Mouse (Mus musculus): ENCODE results near the gene Zbtb49. TPM values are rescaled to one million over a fixed set of nuclear protein-coding genes. Genes with fewer than 3 reads are reported as not detected.

Zbtb49 gene
- 9.4 and 16.2 TPM in 2 replicates for total RNA-seq (2017)

DNA sequence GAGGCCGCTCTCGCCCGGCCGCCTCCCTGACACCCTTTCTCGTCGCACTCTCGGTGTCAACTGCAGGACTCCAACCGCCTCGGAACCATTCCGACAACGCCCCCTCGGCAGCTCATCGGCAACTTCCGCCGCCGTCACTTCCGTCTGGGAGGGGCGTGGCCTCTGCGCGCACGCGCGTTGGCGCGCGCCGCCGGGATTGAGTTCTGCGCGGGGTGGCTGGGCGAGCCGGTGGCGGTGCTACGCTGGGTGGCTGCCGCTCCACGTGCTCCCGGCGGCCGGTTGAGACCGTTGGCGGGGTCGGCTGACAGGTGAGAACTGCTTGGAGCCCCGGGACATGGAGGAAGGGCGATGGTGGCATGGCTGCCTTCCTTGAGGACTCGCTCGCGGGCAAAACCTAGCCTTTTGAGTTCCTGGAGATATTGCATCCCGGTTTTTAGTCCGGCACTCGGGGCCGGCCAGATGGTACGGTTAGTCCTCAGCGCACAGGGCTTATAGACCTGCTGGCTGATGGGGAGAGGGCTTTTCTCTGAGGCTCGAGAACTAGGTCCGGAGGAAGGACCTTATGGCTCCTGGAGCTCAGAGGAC, at the start of gene Zbtb49, which contains the start of gene Lyar:
TSS of gene Zbtb49 (minus strand) at position 130 of the 585 bp plus-strand sequence.
TSS of gene Lyar (plus strand) at position 143 of the 585 bp plus-strand sequence.
- ATAC-seq (replicated peaks; ENCODE audit: low read depth, poor library complexity, severe bottlenecking) = peak; percentile 87

GRCm38 (mm10) chr5:38260107-38260682, 39.9 kb upstream of the Zbtb49 start, which contains the start of gene Tmem128:
Gene Tmem128 (plus strand): TSS chr5:38260185.
- ATAC-seq (replicated peaks; ENCODE audit: low read depth, poor library complexity, severe bottlenecking) = peak; percentile 79

- peak; percentile 2; the same call in 1 of the 2 replicates for ATAC-seq (replicated peaks; ENCODE audit: low read depth, poor library complexity, severe bottlenecking)
Measured at GRCm38 (mm10) chr5:38259455-38260106, 39.3 kb upstream of the Zbtb49 start.

GRCm38 (mm10) chr5:38258773-38259146, 38.5 kb upstream of the Zbtb49 start:
- ATAC-seq (replicated peaks; ENCODE audit: low read depth, poor library complexity, severe bottlenecking) = no peak

GRCm38 (mm10) chr5:38258034-38258772, 37.9 kb upstream of the Zbtb49 start:
- ATAC-seq (replicated peaks; ENCODE audit: low read depth, poor library complexity, severe bottlenecking) = no peak

DNA sequence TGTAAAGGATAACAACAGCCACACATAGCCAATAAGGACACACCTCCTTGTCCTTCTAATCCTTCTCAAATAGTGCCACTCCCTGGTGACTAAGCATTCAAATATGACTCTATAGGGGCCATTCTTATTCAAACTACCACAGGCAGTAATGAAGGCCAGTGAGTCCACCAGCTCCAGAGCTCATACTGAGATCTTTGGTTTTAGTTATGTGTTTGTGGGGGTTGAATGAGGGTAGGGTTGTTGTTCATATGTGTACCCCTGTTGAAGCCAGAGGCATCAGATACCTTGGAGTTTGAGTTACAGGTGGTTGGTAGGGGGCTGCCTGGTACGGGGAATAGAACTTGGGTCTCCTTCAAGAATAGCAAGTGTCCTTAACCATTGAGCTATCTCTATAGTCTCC, 36.3 kb upstream of the Zbtb49 start:
- ATAC-seq (replicated peaks; ENCODE audit: low read depth, poor library complexity, severe bottlenecking) = no peak

DNA sequence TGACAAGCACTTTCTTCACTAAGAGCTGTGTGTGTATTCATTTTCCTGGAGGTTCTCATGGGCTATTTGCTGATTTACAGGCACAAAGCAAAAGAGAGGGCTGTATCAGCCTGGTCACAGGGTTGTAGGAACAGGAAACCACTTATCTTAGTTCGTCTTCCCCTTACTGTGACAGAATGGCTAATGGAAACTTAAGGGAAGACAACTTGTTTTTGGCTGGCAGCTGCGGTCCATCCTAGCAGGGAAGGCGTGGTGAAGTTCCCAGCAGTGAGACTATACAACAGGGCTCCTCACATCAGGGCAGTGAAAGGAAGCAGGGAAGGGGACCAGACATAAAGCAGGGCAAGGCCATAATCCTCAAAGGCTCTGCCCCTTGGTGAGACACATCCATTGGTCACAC, 35.4 kb upstream of the Zbtb49 start:
- ATAC-seq (replicated peaks; ENCODE audit: low read depth, poor library complexity, severe bottlenecking) = peak; percentile 83

- peak; percentile 16; the same call in 1 of the 2 replicates for ATAC-seq (replicated peaks; ENCODE audit: low read depth, poor library complexity, severe bottlenecking)
Measured at GRCm38 (mm10) chr5:38255195-38255594, 34.9 kb upstream of the Zbtb49 start.

GRCm38 (mm10) chr5:38241966-38242365, 21.7 kb upstream of the Zbtb49 start:
- no peak for ATAC-seq (replicated peaks; ENCODE audit: low read depth, poor library complexity, severe bottlenecking)

DNA sequence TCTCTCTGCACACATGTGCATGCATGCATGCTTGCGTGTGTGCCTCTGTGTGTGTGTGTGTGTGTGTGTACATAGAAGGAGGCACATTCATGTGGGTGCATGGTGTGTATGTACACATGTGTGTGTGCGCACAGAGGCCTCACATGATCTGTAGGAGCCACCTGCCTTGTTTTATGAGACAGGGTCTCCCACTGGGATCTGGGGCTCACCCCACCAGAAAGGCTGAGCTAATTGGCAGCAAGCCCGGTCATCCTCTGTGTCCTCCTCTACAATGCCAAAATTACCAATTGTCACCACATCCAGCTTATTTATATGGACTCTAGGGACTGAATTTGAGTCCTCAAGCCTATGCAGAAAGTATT, 21.2 kb upstream of the Zbtb49 start:
- no peak for ATAC-seq (replicated peaks; ENCODE audit: low read depth, poor library complexity, severe bottlenecking)

DNA sequence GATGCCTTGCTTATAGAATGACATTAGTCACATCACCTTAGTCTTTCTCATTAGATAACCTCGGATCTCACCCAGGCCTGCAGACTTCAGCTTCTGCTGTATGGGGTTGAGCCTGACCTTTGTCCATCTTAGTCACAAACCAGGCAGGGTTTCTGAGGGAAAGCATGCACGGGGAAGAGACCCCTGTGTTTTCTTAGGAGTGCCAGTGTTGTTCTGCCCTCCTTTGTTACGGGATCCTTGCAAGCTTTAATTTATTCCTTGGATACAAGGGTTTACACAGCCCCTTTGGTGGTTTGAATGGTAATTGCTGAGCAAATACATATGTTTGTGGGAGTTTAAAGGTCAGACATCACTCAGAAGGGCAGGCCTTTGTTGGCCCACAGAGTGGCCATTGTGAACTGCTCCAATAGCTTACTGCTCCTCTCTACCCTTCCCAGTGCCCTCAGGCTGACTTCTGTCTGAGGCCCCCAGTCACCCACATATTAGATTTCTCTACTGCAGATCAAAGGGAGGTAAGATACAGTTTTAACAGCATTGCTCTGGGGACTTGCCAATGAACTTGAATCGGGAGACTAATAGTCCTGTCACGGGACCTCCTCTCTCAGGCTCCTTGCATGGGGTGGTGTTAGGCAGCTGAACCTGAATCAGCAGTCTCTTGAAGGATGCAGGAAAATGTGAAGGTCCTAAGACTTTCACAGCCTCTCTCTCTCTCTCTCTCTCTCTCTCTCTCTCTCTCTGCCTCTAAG, 20.6 kb upstream of the Zbtb49 start:
- ATAC-seq (replicated peaks; ENCODE audit: low read depth, poor library complexity, severe bottlenecking) = no peak

DNA sequence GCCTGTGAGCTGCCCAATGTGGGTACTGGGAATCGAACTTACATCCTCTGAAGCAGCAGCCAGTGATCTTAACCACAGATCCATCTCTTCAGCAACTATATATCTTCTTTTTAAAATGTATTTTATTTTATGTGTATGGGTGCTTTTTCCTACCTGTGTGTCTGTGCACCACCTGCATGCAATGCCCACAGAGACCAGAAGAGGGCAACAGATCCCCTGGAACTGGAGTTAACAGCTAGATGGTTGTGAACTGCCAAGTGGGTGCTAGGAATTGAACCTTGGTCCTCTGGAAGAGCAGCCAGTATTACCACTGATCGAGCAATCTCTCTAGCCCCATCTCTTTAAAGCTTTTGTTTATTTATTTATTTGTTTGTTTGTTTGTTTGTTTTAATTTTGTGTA, 16.4 kb upstream of the Zbtb49 start:
- no peak for ATAC-seq (replicated peaks; ENCODE audit: low read depth, poor library complexity, severe bottlenecking)

DNA sequence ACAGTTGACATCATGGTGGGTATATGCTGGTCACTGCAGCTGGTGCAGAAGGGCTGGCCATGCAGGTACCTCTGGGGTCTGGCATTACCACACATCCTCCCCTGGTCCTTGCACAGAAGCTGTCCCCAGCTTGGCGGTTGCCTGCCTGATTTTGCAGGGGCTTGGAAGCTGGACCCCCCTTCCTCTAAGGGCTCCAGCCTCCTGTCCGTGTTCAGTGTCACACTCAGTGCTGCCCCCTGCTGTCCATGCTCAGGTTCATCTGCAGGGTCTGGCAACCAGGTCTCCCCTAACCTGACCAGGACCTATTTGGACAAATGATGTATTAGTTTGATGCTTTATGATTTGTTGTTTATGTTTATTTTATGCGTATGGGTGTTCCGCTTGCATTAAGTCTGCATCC, 15.2 kb upstream of the Zbtb49 start:
- ATAC-seq (replicated peaks; ENCODE audit: low read depth, poor library complexity, severe bottlenecking) = peak; percentile 88

DNA sequence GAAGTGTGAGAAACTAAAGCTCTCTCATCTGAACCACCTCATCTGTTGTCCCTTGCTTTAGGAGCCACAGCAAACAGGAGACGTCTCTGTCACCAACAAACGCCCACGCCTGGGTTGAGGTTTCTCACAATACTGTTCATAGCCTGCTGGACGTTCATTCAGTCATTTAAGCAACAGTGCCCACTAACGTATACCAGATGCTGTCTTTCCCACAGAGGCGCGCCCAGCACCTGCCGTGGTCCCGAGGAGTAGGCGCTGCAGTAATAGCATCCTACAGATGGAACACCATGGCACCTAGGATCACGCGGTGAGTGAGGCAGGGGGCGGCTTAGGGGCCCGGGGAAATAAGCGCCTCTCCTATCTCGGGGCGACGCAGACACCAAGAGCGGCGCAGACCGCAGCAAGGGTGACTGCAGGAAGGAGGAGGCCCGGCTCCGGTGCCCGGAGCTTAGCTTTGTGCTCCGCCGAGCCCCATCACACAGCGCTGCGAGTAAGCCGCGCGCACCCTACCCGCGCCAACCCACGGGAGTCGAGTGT, 418 bp downstream of the Zbtb49 start:
- peak; percentile 64 for ATAC-seq (replicated peaks; ENCODE audit: low read depth, poor library complexity, severe bottlenecking)

GRCm38 (mm10) chr5:38213009-38213408, 7.2 kb downstream of the Zbtb49 start:
- no peak for ATAC-seq (replicated peaks; ENCODE audit: low read depth, poor library complexity, severe bottlenecking)

DNA sequence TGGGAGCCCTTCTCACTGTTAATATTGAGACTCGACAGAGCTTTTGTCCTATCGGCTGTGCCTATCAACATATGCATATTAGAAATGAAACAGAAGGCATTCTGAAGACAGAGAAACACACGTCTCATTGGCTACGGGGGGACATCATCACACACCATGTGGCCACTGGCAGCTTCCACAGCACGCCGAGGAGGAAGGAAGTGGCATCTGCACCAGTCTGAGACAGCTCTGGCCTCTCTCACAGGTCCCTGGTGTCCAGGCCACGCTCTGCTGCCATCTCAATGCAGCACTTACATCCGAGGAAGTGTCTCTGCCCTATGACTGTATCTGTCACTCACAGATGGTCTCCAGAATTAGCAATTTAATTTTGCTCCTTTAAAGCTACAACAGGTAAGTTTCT, 8.6 kb downstream of the Zbtb49 start:
- ATAC-seq (replicated peaks; ENCODE audit: low read depth, poor library complexity, severe bottlenecking) = peak; percentile 82

DNA sequence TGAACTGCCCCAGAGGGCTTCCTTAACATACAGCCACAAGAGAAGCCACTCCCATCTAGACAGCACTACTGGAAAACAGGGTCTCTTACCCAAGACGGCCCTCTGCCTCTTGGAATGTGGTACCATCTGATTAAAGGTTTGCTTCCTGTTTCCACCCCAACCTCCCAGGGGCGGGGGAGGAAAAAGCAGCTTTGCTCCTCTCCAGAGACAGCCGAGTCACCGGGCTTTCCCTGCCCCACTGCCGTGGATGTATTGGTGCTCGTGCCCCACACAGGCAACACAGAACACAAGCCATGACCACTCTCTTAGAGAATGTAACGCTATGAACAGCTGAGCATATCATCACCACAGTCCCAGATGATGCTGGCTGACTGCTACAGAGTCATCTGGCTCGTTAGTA, 11.3 kb downstream of the Zbtb49 start:
- peak; percentile 50 for ATAC-seq (replicated peaks; ENCODE audit: low read depth, poor library complexity, severe bottlenecking)

DNA sequence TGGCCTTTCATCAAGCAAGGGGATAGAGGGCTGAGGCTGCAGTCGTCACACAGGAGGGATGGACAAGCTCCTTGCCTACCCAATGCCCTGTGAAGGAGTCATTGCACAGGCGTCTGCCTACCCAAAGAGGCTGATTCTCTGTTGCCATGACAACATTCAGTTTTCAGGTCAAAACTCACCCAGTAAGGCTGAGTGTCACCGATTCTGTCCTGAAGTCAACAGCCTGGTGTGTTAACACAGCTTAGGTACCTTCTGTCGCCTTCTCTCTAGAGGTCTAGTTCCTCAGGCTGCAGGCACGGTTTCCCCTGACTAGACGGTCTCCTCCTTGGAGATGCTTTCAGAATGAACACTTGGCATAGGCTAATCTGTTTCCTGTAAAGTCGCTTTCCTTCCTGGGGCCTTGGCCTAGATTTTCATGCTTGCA, 14.9 kb downstream of the Zbtb49 start:
- no peak for ATAC-seq (replicated peaks; ENCODE audit: low read depth, poor library complexity, severe bottlenecking)

DNA sequence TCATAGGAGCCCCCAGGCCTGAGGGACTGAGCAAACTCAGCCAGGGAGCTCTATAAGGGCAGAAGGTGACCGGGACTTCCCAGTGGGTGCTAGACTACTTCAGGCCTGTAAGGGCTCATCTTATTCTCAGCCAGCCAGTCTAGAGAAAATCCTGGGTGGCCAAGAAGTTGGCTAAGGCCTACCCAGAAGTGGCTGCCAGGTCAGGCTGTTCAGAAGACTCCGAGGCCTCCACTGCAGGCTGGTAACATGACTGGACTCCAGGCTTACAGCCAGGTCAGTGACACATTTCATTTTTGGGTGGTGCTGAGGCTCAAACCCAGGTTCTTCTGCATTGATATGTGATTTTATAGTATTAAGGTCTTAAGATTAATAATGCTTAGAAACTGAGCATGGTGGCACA, 20.6 kb downstream of the Zbtb49 start:
- no peak for ATAC-seq (replicated peaks; ENCODE audit: low read depth, poor library complexity, severe bottlenecking)

- ATAC-seq (replicated peaks; ENCODE audit: low read depth, poor library complexity, severe bottlenecking) = peak; percentile 92
Measured at GRCm38 (mm10) chr5:38197482-38197823, 22.8 kb downstream of the Zbtb49 start.

Data from common myeloid progenitor, adult 5-6 weeks (primary cell).